Mouse (Mus musculus) neural tube, embryonic 11.5 days (tissue): ENCODE results near the gene Tshz3. TPM values are rescaled to one million over a fixed set of nuclear protein-coding genes. Genes with fewer than 3 reads are reported as not detected.

ENCODE experiments used
- ATAC-seq: fragments of 200-750 bp; cut with Nextera tagmentation; 2 replicates; pipeline ENCODE4 v1.8.0; 2017; ENCODE audit warnings: moderate number of reproducible peaks, mild to moderate bottlenecking, moderate TSS enrichment, moderate library complexity; ENCODE audit not compliant: insufficient read depth, low FRiP score, low TSS enrichment
- DNase-seq: peaks from one replicate; pipeline ENCODE4 v3.0.0-alpha.2; 2015; ENCODE audit warnings: low spot score
- H3K27ac ChIP-seq: fragments of 300-500 bp; sonication (generic); 2 replicates; pipeline ENCODE4 v1.5.1; 2014; ENCODE audit warnings: low read depth, mild to moderate bottlenecking, low read length
- H3K27me3 ChIP-seq: fragments of 300-500 bp; sonication (generic); 2 replicates; pipeline ENCODE4 v1.6.1; 2014; ENCODE audit warnings: mild to moderate bottlenecking, low read length, mixed read lengths; ENCODE audit not compliant: control insufficient read depth, insufficient read depth
- H3K36me3 ChIP-seq: fragments of 300-500 bp; sonication (generic); 2 replicates; pipeline ENCODE4 v1.6.1; 2014; ENCODE audit warnings: mild to moderate bottlenecking, low read length, moderate library complexity, mixed read lengths; ENCODE audit not compliant: control insufficient read depth, insufficient read depth
- H3K4me1 ChIP-seq: fragments of 300-500 bp; sonication (generic); 2 replicates; pipeline ENCODE4 v1.6.1; 2014; ENCODE audit warnings: low read length, mixed read lengths; ENCODE audit not compliant: control insufficient read depth, insufficient read depth
- H3K4me2 ChIP-seq: fragments of 300-500 bp; sonication (generic); 2 replicates; pipeline ENCODE4 v1.6.1; 2014; ENCODE audit warnings: low read depth, mild to moderate bottlenecking, moderate library complexity
- H3K4me3 ChIP-seq: fragments of 300-500 bp; sonication (generic); 2 replicates; pipeline ENCODE4 v1.5.1; 2014; ENCODE audit warnings: low read depth, low read length
- H3K9ac ChIP-seq: fragments of 300-500 bp; sonication (generic); 2 replicates; pipeline ENCODE4 v1.6.1; 2014; ENCODE audit warnings: mild to moderate bottlenecking, low read length
- H3K9me3 ChIP-seq: fragments of 300-500 bp; sonication (generic); 2 replicates; pipeline ENCODE4 v1.6.1; 2016; ENCODE audit warnings: low read length; ENCODE audit not compliant: control insufficient read depth
- WGBS: fragments of 180-500 bp; shearing (Covaris S2); extraction: QIAGEN DNeasy Blood & Tissue Kit; methylation state at CpG from one replicate; pipeline ENCODE4 v1.1.7; 2014; 5-methylcytosine and 5-hydroxymethylcytosine counted together
- polyA plus RNA-seq: library from polyadenylated mRNA; unstranded; fragments of >200 nt; fragmentation: Nextera tagmentation; extraction: Ambion mirVana; gene quantifications from 2 replicates; pipeline ENCODE4 v1.2.1, GENCODE M21; 2014

Gene Tshz3
- polyA plus RNA-seq, 1 experiment from 2014 or later: 15.2 TPM

- H3K4me1 ChIP-seq: peaks cover 14% of the 10 kb centered on the region; the same call in 1 of the 2 replicates
- no peaks in the 10 kb centered on the region for H3K9me3 ChIP-seq
- ATAC-seq: peak; percentile 53; the same call in 1 of the 2 replicates
- no peak overlapping the region for H3K27ac ChIP-seq
- no peak overlapping the region for H3K4me2 ChIP-seq
- no peaks in the 10 kb centered on the region for H3K36me3 ChIP-seq
- H3K27me3 ChIP-seq: no peaks in the 10 kb centered on the region
- WGBS: 38% methylated on average over 6 of the region's 6 CpGs
- no peak overlapping the region for H3K9ac ChIP-seq
- peak; percentile 38 for DNase-seq
- no peak overlapping the region for H3K4me3 ChIP-seq
Measured at GRCm38 (mm10) chr7:36717192-36717591, 19.3 kb downstream of the Tshz3 start.

DNA sequence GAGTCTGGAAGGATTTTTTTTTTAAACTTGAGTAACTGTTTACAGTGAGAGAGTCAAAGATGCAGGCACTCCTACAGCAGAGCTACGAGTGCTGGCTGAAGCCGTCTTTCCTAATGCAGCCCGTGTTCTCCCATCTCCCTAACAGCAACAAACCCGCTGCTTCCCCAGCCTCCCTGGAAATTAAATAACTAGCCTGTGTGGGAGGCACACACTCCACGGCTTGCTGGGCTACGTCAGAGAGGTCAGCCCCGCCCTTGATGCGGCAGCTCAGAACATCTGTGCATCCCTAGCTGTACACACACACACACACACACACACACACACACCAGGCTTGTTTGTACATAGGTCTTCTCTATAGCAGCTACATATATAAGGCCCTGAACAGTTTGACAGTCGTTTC lies 22.9 kb downstream of the Tshz3 start:
- peak; percentile 52 for DNase-seq
- Histone ChIP-seq H3K4me2 (no peak overlapping the region), H3K9ac (no peak overlapping the region), H3K9me3 (no peaks in the 10 kb centered on the region), H3K27ac (no peak overlapping the region), H3K4me3 (no peak overlapping the region), H3K4me1 (peaks cover 18% of the 10 kb centered on the region; the same call in 1 of the 2 replicates), H3K27me3 (no peaks in the 10 kb centered on the region), H3K36me3 (no peaks in the 10 kb centered on the region)
- 64% methylated on average over 9 of the region's 9 CpGs for WGBS
- ATAC-seq: no peak

- DNase-seq (no peak), ATAC-seq (no peak)
- Histone ChIP-seq H3K4me1 (no peaks in the 10 kb centered on the region), H3K9ac (no peak overlapping the region), H3K27ac (no peak overlapping the region), H3K4me3 (no peak overlapping the region), H3K4me2 (no peak overlapping the region), H3K9me3 (no peaks in the 10 kb centered on the region), H3K27me3 (no peaks in the 10 kb centered on the region), H3K36me3 (no peaks in the 10 kb centered on the region)
- 84% methylated on average over 14 of the region's 14 CpGs for WGBS
Measured at GRCm38 (mm10) chr7:36736303-36737050, 38.6 kb downstream of the Tshz3 start.

- ATAC-seq: no peak
- DNase-seq: no peak
- H3K36me3 ChIP-seq: no peaks in the 10 kb centered on the region
- H3K9me3 ChIP-seq: no peaks in the 10 kb centered on the region
- no peak overlapping the region for H3K4me3 ChIP-seq
- no peaks in the 10 kb centered on the region for H3K4me1 ChIP-seq
- no peak overlapping the region for H3K27ac ChIP-seq
- no peak overlapping the region for H3K4me2 ChIP-seq
- 96% methylated on average over 2 of the region's 2 CpGs for WGBS
- no peaks in the 10 kb centered on the region for H3K27me3 ChIP-seq
- H3K9ac ChIP-seq: no peak overlapping the region
Measured at GRCm38 (mm10) chr7:36751480-36751879, 53.6 kb downstream of the Tshz3 start.

DNA sequence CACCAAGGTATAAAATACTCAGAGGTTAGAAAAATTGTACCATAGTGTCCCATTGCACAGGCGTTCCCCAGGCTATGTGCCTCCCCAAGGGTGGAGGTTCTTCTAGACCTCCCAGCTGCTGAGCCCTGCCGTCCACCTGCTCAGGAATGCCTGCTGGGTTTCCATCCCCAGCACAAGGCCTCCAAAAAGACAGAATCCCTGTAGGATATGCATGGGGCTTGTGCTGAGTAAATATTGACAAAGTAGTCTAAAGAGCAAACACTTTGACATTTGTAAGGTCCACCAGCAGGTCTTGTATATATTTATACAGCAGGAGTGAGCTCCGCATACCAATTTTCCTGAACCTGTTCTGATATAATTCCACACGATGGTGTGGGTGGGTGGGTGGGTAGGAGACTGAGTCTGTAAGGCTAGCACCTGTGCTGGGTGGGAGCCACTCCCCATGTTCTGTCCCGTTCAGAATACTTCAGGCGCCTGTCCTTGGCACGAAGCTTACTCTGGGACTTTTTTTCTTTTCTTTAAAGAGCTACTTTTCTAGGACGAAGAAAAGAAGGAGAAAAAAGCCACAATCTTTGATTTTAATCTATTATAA lies 69.7 kb downstream of the Tshz3 start:
- Histone ChIP-seq H3K27me3 (no peaks in the 10 kb centered on the region), H3K27ac (no peak overlapping the region), H3K36me3 (peaks cover 19% of the 10 kb centered on the region), H3K9me3 (no peaks in the 10 kb centered on the region), H3K9ac (no peak overlapping the region), H3K4me3 (no peak overlapping the region), H3K4me2 (no peak overlapping the region), H3K4me1 (no peaks in the 10 kb centered on the region)
- ATAC-seq: no peak
- no peak for DNase-seq
- 82% methylated on average over 8 of the region's 8 CpGs for WGBS

- peaks cover 19% of the 10 kb centered on the region for H3K36me3 ChIP-seq
- no peaks in the 10 kb centered on the region for H3K9me3 ChIP-seq
Measured at GRCm38 (mm10) chr7:36773086-36773485, 75.2 kb downstream of the Tshz3 start.

DNA sequence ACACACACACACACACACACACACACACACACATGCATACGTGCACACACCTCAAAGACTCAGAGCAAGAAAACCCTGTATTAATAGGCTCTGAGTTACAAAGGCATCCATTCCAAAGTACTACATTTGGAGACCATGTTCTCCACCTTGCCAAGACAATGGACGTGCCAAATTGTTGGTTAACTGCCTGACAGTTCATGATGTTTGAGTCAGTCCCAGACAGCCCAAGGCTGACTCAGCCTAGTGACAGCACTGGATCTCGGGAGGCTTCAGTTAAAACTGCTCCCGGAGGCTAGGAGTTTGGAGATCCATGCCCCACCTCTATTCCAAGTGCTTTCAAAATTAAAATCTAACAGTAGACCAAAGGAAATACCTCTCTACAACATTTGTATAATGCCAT lies 79.0 kb downstream of the Tshz3 start:
- Histone ChIP-seq H3K36me3 (no peaks in the 10 kb centered on the region), H3K4me1 (no peaks in the 10 kb centered on the region), H3K27ac (no peak overlapping the region), H3K27me3 (no peaks in the 10 kb centered on the region), H3K9me3 (no peaks in the 10 kb centered on the region), H3K4me2 (no peak overlapping the region), H3K9ac (no peak overlapping the region), H3K4me3 (no peak overlapping the region)
- no peak for ATAC-seq
- no peak for DNase-seq
- whole genome bisulfite sequencing: 78% methylated on average over 4 of the region's 4 CpGs

More at GRCm38 (mm10) chr7:36773086-36773485, 75.2 kb downstream of the Tshz3 start:
- Histone ChIP-seq H3K27me3 (no peaks in the 10 kb centered on the region), H3K27ac (no peak overlapping the region), H3K4me1 (no peaks in the 10 kb centered on the region), H3K4me3 (no peak overlapping the region), H3K4me2 (no peak overlapping the region), H3K9ac (no peak overlapping the region)
- DNase-seq: no peak
- ATAC-seq: no peak
- WGBS: 90% methylated on average over 7 of the region's 7 CpGs

DNA sequence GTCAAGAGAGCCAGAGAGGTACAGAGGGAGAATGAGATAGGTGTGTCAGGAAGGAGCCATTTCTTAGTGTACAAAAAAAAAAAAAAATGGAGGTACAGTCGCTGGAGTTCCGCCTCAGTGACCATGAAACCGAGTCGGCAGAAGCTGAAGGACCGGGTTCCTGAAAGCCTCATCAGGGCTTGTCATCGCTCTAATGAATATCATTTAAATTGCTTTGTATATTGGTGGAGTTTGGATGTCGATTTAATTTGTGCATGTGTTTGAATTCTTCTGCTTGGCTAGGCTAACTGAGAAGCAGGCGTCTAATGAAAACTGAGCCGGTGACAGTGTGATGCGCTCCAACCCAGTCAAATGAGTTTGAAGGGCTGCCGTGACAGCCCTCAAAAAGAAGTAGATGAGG lies 80.5 kb downstream of the Tshz3 start:
- no peak for DNase-seq
- 90% methylated on average over 11 of the region's 11 CpGs for WGBS
- no peak overlapping the region for H3K4me2 ChIP-seq

DNA sequence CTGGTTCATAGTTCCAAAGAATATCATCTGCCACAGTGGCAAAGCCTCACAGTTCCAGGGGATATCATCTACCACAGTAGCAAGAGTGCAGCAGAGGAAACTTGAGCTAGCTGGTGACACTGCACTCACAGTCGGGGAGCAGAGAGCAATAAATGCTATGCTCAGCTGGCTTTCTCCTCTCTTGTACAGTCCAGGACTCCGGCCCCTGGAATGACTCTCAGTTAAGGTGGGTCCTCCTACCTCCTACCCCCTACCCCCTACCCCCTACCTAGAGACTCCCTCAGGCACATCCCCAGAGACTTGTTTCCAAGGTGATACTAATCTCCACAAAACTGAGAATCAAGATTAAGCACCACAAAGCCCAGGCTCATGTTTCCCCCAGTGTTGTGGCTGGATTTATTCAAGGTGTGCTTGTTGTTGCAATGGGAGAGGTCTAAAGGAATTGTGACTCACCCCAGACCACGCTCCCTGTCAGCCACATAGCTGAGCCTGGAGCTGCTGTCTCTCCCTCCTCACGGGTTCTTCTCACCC lies 86.4 kb downstream of the Tshz3 start:
- H3K9ac ChIP-seq: no peak overlapping the region
- H3K27me3 ChIP-seq: no peaks in the 10 kb centered on the region
- H3K4me2 ChIP-seq: no peak overlapping the region
- DNase-seq (no peak), ATAC-seq (no peak)
- H3K36me3 ChIP-seq: no peaks in the 10 kb centered on the region
- no peak overlapping the region for H3K4me3 ChIP-seq
- 67% methylated on average over 4 of the region's 4 CpGs for WGBS
- H3K27ac ChIP-seq: no peak overlapping the region
- no peaks in the 10 kb centered on the region for H3K9me3 ChIP-seq
- no peaks in the 10 kb centered on the region for H3K4me1 ChIP-seq

More for the DNA sequence above, 80.5 kb downstream of the Tshz3 start:
- Histone ChIP-seq H3K27ac (no peak overlapping the region), H3K4me1 (no peaks in the 10 kb centered on the region), H3K4me3 (no peak overlapping the region), H3K9me3 (no peaks in the 10 kb centered on the region), H3K9ac (no peak overlapping the region), H3K27me3 (no peaks in the 10 kb centered on the region), H3K36me3 (no peaks in the 10 kb centered on the region)
- ATAC-seq: no peak
